Mouse (Mus musculus) natural killer cell, adult 2 months (primary cell): ENCODE results near the gene Rbm20.
"Not testable (repeated sequence)": the region's sequence is repeated elsewhere in the genome, so short reads cannot be mapped to it uniquely, and the experiment has no call there.

ENCODE experiments used
- DNase-seq, 2 experiments: peaks; one replicate each; pipeline ENCODE4 v3.0.0; 2022; ENCODE audit warnings: low spot score in 2 of 2

Rbm20 gene

GRCm38 (mm10) chr19:53902739-53903487, 225.8 kb downstream of the Rbm20 start:
- DNase-seq = peak; percentile 93 to 95

- DNase-seq = peak; percentile 55 to 69
Observed at GRCm38 (mm10) chr19:53903507-53904321, 226.6 kb downstream of the Rbm20 start.

- DNase-seq = no peak
Observed at GRCm38 (mm10) chr19:53904833-53905480, 227.9 kb downstream of the Rbm20 start.

GRCm38 (mm10) chr19:53906033-53906702, 229.1 kb downstream of the Rbm20 start:
- DNase-seq = peak in 1 of 2 experiments; percentile 32

- not testable (repeated sequence) for DNase-seq
Observed at GRCm38 (mm10) chr19:53906703-53907070, 229.6 kb downstream of the Rbm20 start.

- DNase-seq = no peak
Observed at GRCm38 (mm10) chr19:53914950-53915349, 237.8 kb downstream of the Rbm20 start.
